Mouse (Mus musculus) heart, embryonic 14.5 days (tissue): Measurements from ENCODE around the gene Sms. TPM values are rescaled to one million over a fixed set of nuclear protein-coding genes. Genes with fewer than 3 reads are reported as not detected.

ENCODE experiments used
- ATAC-seq: fragments of 200-750 bp; cut with Nextera tagmentation; 2 replicates; pipeline ENCODE4 v1.8.0; 2017; ENCODE audit warnings: low read depth, moderate TSS enrichment; ENCODE audit not compliant: insufficient number of reproducible peaks, insufficient read depth, low FRiP score
- H3K27ac ChIP-seq, 2 experiments: fragments of 200-500 bp in 1 of 2; fragments of 300-500 bp in 1 of 2; sonication (generic) in 1 of 2; replicated peaks in 1 of 2; 2 replicates each; pipeline ENCODE4 v1.5.1; 2012 to 2014; ENCODE audit warnings: low read depth in 2 of 2, low read length in 2 of 2, control low read depth in 1 of 2, mild to moderate bottlenecking in 1 of 2, mixed read lengths in 1 of 2; ENCODE audit not compliant: control insufficient read depth in 1 of 2, insufficient read depth in 1 of 2
- H3K27me3 ChIP-seq: fragments of 300-500 bp; sonication (generic); 2 replicates; pipeline ENCODE4 v1.6.1; 2014; ENCODE audit warnings: mild to moderate bottlenecking, low read length, control low read depth; ENCODE audit not compliant: control insufficient read depth, insufficient read depth
- H3K36me3 ChIP-seq: fragments of 300-500 bp; sonication (generic); 2 replicates; pipeline ENCODE4 v1.6.1; 2014; ENCODE audit warnings: mild to moderate bottlenecking, control low read depth, low read length, mixed read lengths; ENCODE audit not compliant: control insufficient read depth, insufficient read depth
- H3K4me1 ChIP-seq, 2 experiments: fragments of 200-500 bp in 1 of 2; fragments of 300-500 bp in 1 of 2; sonication (generic) in 1 of 2; 2 replicates each; pipeline ENCODE4 v1.6.1; 2012 to 2014; ENCODE audit warnings: low read length in 2 of 2, control low read depth in 1 of 2, mixed read lengths in 1 of 2; ENCODE audit not compliant: control insufficient read depth in 2 of 2, insufficient read depth in 2 of 2
- H3K4me2 ChIP-seq: fragments of 300-500 bp; sonication (generic); 2 replicates; pipeline ENCODE4 v1.6.1; 2014; ENCODE audit warnings: mild to moderate bottlenecking, low read length
- H3K4me3 ChIP-seq, 2 experiments: fragments of 200-500 bp in 1 of 2; fragments of 300-500 bp in 1 of 2; sonication (generic) in 1 of 2; 2 replicates each; pipeline ENCODE4 v1.5.1; 2012 to 2014; ENCODE audit warnings: low read length in 2 of 2, mild to moderate bottlenecking in 2 of 2, control low read depth in 1 of 2, low read depth in 1 of 2, moderate library complexity in 1 of 2; ENCODE audit not compliant: control insufficient read depth in 1 of 2, insufficient read depth in 1 of 2
- H3K9ac ChIP-seq: fragments of 300-500 bp; sonication (generic); 2 replicates; pipeline ENCODE4 v1.6.1; 2014; ENCODE audit warnings: mild to moderate bottlenecking, low read length
- H3K9me3 ChIP-seq: fragments of 300-500 bp; sonication (generic); 2 replicates; pipeline ENCODE4 v1.6.1; 2016; ENCODE audit warnings: low read length, control low read depth; ENCODE audit not compliant: control insufficient read depth
- WGBS: fragments of 180-500 bp; shearing (Covaris S2); extraction: QIAGEN DNeasy Blood & Tissue Kit; methylation state at CpG from one replicate; pipeline ENCODE4 v1.1.7; 2014; 5-methylcytosine and 5-hydroxymethylcytosine counted together
- polyA plus RNA-seq: library from polyadenylated mRNA; unstranded; fragments of >200 nt; fragmentation: Nextera tagmentation; extraction: Ambion mirVana; gene quantifications from 2 replicates; pipeline ENCODE4 v1.2.1, GENCODE M21; 2014

Sms gene
- polyA plus RNA-seq, result 57.9 and 60.8 TPM in 2 replicates

GRCm38 (mm10) chrX:157491944-157492726, at the start of gene Sms:
Gene Sms, minus strand, starts transcription at chrX:157492287.
- peak; percentile 89 for ATAC-seq
- Histone ChIP-seq H3K9me3 (no peaks in the 10 kb centered on the region), H3K27me3 (no peaks in the 10 kb centered on the region), H3K27ac (peak within 1 kb of the TSS; percentile 66 to 82), H3K4me2 (peak within 1 kb of the TSS; percentile 67), H3K9ac (peak within 1 kb of the TSS; percentile 82), H3K4me3 (peak within 1 kb of the TSS; percentile 60 to 70), H3K4me1 (no peaks in the 10 kb centered on the region), H3K36me3 (no peaks in the 10 kb centered on the region)
- WGBS, result 17% methylated on average over 33 of the region's 45 CpGs

- no peak overlapping the region for H3K4me3 ChIP-seq
- ATAC-seq, result no peak
- H3K36me3 ChIP-seq, result no peaks in the 10 kb centered on the region
- H3K9ac ChIP-seq, result no peak overlapping the region
- no peaks in the 10 kb centered on the region for H3K9me3 ChIP-seq
- no peaks in the 10 kb centered on the region for H3K27me3 ChIP-seq
- H3K4me2 ChIP-seq, result no peak overlapping the region
- no peak overlapping the region for H3K27ac ChIP-seq
- no peaks in the 10 kb centered on the region for H3K4me1 ChIP-seq
- 55% methylated on average over 5 of the region's 5 CpGs for WGBS
Measured at GRCm38 (mm10) chrX:157506400-157506799, 14.3 kb upstream of the Sms start.

GRCm38 (mm10) chrX:157504506-157504905, 12.4 kb upstream of the Sms start:
- Histone ChIP-seq H3K9me3 (no peaks in the 10 kb centered on the region), H3K27me3 (no peaks in the 10 kb centered on the region), H3K4me3 (no peak overlapping the region), H3K27ac (peak overlapping the region; percentile 19 to 59; a peak in 1 of 4 replicates), H3K36me3 (no peaks in the 10 kb centered on the region), H3K4me1 (no peaks in the 10 kb centered on the region), H3K9ac (no peak overlapping the region), H3K4me2 (no peak overlapping the region)
- 43% methylated on average over 1 of the region's 1 CpGs for WGBS
- ATAC-seq, result no peak

GRCm38 (mm10) chrX:157501871-157502270, 9.8 kb upstream of the Sms start:
- H3K9ac ChIP-seq, result no peak overlapping the region
- H3K27ac ChIP-seq, result no peak overlapping the region
- H3K27me3 ChIP-seq, result no peaks in the 10 kb centered on the region
- no peak for ATAC-seq
- no peak overlapping the region for H3K4me3 ChIP-seq
- no peak overlapping the region for H3K4me2 ChIP-seq
- H3K36me3 ChIP-seq, result no peaks in the 10 kb centered on the region
- H3K4me1 ChIP-seq, result no peaks in the 10 kb centered on the region
- 59% methylated on average over 2 of the region's 2 CpGs for WGBS
- no peaks in the 10 kb centered on the region for H3K9me3 ChIP-seq

DNA sequence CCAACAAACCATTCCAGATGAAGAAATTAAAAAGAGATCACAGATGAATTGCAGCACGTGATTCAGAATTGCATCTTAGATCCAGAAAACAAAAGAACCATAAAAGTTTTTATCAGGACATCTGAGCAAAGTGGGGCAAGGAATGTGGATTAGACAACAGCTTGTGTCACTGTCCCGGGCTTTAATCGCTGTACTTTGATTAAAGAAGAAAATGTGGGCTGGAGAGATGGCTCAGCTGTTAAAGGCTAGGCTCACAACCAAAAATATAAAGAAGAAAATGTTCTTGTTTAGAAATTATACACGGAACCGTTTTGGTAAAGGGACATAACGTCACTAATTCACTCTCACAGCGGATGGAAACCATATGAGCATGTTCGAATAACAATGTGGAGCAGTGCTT, 7.9 kb upstream of the Sms start:
- Histone ChIP-seq H3K36me3 (no peaks in the 10 kb centered on the region), H3K9ac (no peak overlapping the region), H3K4me2 (no peak overlapping the region), H3K27ac (no peak overlapping the region), H3K4me1 (no peaks in the 10 kb centered on the region), H3K9me3 (no peaks in the 10 kb centered on the region), H3K4me3 (no peak overlapping the region), H3K27me3 (no peaks in the 10 kb centered on the region)
- WGBS, result 72% methylated on average over 8 of the region's 8 CpGs
- ATAC-seq, result no peak

GRCm38 (mm10) chrX:157493159-157493558, 1.1 kb upstream of the Sms start:
- Histone ChIP-seq H3K4me1 (no peaks in the 10 kb centered on the region), H3K36me3 (no peaks in the 10 kb centered on the region), H3K4me3 (no peak overlapping the region), H3K4me2 (no peak overlapping the region), H3K27ac (no peak overlapping the region), H3K9me3 (no peaks in the 10 kb centered on the region), H3K9ac (no peak overlapping the region), H3K27me3 (no peaks in the 10 kb centered on the region)
- no peak for ATAC-seq
- 91% methylated on average over 4 of the region's 4 CpGs for WGBS

GRCm38 (mm10) chrX:157491145-157491935, 747 bp downstream of the Sms start:
- Histone ChIP-seq H3K4me1 (no peaks in the 10 kb centered on the region), H3K27ac (peak overlapping the region; percentile 65 to 82), H3K4me2 (peak overlapping the region; percentile 67), H3K9ac (peak overlapping the region; percentile 82), H3K9me3 (no peaks in the 10 kb centered on the region), H3K4me3 (peak overlapping the region; percentile 60 to 70), H3K27me3 (no peaks in the 10 kb centered on the region), H3K36me3 (no peaks in the 10 kb centered on the region)
- peak; percentile 73 for ATAC-seq
- WGBS, result 18% methylated on average over 78 of the region's 104 CpGs
